Mouse (Mus musculus) megakaryocyte, embryonic 14.5 days (primary cell): ENCODE measurements around the gene Ank3.

Source experiments
- FLI1 ChIP-seq: IDR thresholded peaks from 2 replicates; pipeline ENCODE4 v1.6.1; 2012; ENCODE audit warnings: low read length, inconsistent platforms, mixed read lengths
- GATA1 ChIP-seq: IDR thresholded peaks from 3 replicates; pipeline ENCODE4 v1.6.1; 2012; ENCODE audit warnings: mixed read lengths, low read length, inconsistent platforms, borderline replicate concordance

DNA sequence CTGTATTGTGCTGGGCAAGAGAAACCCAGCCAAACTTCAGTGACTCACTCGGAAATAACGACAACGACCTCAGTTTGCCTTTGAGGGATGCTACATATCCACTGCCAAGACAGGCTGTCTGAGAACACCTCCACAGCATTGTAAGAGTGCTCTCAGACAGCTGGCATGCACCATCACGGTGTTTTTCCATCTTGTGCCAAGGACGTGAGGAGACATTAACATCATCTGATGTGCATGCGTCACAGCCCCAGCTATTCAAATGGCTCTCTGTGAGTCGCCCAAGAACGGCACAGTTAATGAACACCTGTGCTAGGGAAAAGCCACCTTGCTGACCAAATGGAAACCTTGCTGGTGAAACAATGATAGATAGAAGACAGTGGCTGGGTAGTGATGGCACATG lies 633.4 kb downstream of the Ank3 start:
- TF ChIP-seq GATA1 (no peak), FLI1 (no peak)
